Mouse (Mus musculus) natural killer cell, adult 2 months (primary cell): ENCODE data around the gene Prrc2a.

Source experiments
- DNase-seq, 2 experiments: peaks; one replicate each; pipeline ENCODE4 v3.0.0; 2022; ENCODE audit warnings: low spot score in 2 of 2

Prrc2a gene

DNA sequence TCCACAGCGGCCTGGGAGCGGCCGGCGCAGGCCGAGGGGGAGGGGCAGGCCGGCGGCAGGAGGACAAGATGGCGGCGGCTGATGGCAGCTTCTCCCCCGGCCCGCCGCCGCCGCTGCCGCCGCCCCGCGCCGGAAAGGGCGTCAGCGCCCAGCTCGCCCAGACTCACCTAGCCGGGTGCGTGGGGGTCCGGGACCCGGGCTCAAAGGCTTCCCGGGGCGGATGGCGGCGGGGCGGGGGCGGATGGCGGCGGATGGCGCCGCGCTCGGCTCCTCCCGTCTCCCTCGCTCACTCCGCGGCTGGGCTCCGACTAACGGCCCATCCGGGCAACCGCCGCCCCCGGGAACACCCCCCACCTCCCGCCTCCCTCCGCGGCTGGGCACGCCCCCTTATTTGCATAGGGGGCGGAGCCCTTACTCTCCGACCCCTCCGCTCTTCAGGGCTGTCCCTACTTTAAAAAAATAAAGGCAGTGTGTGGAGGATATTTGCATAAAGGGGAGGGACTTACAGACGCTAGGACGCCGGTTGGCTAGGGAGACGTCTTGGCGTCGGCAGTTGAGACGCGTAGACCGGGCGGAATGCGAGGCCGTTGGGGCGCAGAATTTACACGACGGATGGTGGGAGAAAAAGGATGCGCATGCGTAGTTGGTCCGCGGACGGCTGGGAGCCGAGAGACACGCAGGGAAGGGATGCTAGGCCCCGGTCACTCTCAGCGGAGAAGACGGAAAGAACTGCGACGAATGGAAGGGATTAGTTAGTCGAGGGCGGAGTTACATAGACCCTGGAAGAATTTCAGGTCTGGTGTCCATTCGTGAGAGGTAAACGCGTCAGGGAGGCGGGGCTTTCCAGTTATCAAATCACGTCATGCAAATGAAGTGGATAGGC, at the start of gene Prrc2a:
TSS of gene Prrc2a (minus strand) at position 330 of the 883 bp plus-strand sequence.
- DNase-seq = peak; percentile 97

- DNase-seq = no peak
Measured at GRCm38 (mm10) chr17:35213071-35213470, 48.4 kb upstream of the Prrc2a start.

DNA sequence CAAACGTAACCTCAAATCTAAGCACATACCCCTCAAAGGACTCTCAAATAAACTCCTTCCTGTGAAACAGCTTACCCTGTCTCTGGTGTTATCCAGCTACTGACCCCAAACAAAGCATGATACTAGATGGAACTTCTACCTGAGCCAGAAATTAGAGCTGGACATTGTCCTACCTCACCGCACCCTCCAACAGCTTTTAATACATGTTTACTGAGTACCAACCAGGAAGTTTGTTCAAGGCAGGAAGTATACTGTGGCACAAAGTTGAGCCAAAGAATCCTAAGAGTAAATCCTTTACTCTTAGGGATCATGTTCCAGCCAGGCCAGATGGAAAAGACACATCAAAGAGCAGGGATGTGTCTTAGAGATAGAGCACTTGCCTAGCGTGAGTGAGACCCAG, 45.9 kb upstream of the Prrc2a start:
- no peak for DNase-seq

DNA sequence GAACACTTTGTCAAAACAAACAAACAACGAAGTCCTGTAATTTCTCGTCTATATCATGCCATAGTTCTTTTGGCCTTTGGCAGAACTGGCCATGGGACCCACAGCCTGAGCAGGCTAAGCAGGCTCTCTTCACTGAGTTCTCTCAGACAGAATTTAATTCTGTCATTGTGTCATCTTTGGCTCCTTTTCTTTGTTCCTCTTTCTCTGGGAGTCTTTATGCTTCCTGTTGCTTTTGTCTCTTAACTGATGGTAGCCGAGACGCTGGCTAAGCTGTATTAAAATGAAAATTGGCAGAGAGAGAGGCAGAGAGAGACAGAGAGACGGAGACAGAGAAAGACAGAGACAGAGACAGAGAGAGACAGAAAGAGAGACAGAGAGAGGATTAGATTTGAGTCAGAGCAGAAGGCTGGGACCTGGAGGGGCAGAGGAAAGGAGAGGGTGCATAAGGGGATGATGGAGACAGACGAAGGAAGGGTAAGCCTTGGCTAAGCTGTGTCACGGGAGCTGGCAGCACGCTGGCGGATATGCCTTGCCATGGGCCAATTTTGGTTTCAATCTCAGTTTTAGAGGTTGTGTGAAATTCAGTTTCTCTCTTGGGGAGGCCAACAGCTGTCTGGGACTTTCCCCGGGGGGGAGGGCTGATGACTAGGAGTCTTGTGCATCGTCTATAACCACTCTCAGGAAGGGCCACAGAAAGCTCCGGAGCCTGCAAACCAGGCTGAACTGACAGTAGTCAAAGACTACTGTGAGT, 45.3 kb upstream of the Prrc2a start:
- DNase-seq = peak; percentile 89

DNA sequence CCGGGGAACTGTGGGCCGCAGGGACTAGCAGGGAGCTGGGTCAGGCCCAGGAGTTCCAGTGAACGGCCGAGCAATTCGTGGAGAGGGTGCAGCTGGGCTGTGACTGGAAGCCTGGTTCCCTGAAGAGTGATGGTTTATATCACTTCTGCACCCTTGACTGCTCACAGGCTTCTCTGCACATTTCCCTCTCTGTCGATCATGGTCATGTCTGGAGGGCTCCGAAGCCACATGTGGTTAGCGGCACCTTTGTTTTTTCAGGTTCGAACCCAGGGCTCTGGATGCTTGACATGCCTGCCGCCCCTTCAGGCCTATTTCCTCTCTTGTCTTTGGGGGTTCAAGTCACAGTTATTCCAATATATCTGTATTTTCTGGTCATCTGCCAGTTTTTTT, 40.7 kb upstream of the Prrc2a start:
- DNase-seq = peak in 1 of 2 experiments; percentile 44

DNA sequence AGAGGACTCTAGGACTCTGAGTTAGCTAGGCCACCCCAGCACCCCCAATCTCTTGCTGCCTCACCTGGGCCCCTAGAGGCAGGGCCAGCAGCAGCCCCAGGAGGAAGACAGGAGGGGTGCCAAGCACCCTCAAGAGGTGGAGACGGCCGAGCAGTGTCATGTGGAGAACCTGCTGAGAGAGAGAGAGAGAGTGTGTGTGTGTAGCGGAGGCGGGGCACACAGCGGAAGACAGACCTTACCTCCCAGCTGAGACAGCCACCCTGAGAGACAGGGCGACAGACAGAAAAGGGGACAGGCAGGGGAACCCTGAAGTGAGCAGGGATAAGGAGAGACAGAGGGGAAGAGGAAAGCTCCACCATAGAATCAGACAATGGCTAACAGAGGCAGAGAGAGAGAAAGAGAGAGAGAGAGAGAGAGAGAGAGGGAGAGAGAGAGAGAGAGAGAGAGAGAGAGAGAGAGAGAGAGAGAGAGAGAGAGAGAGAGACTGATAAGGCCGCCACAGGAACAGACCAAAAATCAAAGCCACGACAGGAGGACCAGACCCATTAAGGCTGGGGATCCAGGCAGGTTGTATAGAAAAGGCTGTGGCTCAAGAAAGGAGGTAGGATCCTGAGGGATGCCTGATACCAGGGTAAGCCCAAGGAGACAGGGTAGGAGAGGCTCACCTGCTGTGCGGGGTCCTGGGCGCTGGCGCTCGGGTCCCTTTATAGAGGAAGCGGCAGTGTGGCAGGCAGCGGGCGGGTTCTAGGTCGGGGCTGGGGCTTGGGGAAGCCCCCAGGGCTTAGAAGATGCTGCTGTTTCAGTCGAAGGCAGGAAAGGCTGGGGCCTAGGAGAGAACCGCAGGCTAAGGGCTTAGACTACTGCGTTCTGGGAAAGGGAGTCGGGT, 40.0 kb upstream of the Prrc2a start, which contains the start of gene Lta:
TSS of gene Lta (minus strand) at position 858 of the 886 bp plus-strand sequence.
- peak; percentile 63 to 77 for DNase-seq

DNA sequence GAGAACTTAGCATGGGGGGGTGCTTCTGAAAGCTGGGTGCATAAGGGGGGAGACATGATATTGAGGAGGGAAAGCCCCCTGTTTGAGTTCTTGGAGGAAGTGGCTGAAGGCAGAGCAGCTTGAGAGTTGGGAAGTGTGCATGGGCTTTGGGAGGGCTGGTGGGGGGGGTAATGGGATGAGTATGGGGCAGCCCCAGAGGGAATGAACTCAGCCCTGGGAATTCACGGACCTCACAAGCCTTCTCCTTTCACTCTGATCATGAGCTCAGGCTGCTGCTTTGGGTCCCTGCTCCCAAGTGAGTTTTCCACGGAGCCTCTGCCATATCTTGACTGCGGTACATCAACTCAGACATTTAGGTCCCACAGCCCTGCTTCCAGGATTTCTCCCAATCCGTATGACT, 37.7 kb upstream of the Prrc2a start:
- no peak for DNase-seq

DNA sequence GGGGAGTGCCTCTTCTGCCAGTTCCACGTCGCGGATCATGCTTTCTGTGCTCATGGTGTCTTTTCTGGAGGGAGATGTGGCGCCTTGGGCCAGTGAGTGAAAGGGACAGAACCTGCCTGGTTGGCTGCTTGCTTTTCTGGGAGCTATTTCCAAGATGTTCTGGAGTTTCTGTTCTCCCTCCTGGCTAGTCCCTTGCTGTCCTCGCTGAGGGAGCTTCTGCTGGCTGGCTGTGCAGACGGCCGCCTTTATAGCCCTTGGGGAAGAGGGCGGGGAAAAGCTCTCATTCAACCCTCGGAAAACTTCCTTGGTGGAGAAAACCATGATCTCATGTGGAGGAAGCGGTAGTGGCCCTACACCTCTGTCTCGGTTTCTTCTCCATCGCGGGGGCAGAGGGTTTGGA, 37.1 kb upstream of the Prrc2a start, which contains the start of gene Tnf:
TSS of gene Tnf (minus strand) at position 221 of the 400 bp plus-strand sequence.
- peak in 1 of 2 experiments; percentile 64 for DNase-seq

GRCm38 (mm10) chr17:35201128-35201527, 36.4 kb upstream of the Prrc2a start:
- no peak for DNase-seq

DNA sequence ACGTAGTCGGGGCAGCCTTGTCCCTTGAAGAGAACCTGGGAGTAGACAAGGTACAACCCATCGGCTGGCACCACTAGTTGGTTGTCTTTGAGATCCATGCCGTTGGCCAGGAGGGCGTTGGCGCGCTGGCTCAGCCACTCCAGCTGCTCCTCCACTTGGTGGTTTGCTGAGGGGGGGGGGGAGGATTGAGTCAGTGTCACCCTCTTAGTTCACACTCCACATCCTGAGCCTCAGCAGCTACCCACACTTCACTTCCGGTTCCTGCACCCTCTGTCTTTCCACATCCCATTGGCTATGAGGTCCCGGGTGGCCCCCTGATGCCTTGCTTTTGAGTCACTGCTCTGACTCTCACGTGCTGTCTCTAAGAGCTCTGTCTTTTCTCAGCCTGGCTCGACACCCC, 35.7 kb upstream of the Prrc2a start:
- DNase-seq = peak; percentile 88 to 89

DNA sequence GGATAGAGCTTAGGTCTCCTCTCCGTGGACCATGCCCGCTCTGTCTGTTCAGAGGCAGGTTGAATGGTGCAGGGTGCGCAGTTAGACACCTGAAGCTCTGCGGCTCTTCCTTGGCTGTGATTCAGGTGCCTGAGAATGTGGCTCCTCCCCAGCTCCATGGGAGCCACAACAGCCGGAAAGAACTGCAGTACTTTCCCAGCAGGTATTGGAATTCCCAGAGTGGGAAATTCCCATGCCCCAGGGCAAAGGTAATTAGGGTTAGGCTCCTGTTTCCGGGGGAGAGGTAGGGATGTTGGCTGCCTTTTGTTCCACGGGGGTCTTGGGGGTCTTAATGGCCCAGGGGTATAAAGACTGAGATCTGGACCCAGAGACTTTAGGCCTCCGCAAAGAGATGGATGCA, 34.2 kb upstream of the Prrc2a start:
- no peak for DNase-seq

DNA sequence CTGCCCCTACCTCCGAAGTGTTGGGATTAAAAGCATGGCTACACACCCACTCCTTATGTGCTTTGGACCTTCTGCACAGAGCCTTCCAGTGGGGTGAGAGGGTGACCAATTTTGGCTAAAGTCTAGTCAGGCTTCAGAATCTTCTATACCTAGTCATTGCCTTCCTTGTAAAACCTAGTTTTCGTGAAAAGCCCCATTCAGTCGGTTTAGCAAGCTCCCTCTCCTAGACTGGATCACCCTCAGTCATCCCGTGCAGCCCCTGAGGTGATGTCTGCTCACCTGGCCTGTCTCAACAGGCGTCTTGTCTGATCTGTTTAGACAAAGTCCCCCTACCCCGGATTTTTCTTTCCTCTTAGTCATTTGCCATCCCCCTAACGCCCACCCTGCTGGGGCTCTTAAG, 33.3 kb upstream of the Prrc2a start:
- no peak for DNase-seq

- no peak for DNase-seq
Measured at GRCm38 (mm10) chr17:35197126-35197525, 32.4 kb upstream of the Prrc2a start.

- no peak for DNase-seq
Measured at GRCm38 (mm10) chr17:35196321-35196641, 31.6 kb upstream of the Prrc2a start.

DNA sequence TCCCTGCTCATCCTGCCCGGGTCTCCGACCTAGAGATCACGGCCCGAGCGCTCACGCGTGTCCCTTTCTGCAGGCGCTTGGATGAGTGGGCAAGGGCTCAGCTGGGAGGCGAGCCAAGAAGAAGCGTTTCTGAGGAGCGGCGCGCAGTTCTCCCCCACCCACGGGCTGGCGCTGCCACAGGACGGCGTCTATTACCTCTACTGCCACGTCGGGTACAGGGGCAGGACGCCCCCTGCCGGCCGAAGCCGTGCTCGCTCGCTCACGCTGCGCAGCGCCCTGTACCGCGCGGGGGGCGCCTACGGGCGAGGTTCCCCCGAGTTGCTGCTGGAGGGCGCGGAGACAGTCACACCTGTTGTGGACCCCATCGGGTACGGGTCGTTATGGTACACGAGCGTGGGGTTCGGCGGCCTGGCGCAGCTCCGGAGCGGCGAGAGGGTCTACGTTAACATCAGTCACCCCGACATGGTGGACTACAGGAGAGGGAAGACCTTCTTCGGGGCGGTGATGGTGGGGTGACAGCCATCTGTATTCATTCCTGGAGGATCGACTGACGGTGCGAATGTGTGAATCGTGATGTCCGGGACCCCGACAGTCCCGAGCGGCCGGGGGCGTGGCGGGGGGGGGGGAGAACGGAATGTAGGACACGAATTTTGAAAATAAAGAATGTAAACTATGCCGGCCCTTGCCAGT, 31.1 kb upstream of the Prrc2a start:
- DNase-seq = peak; percentile 83 to 91

GRCm38 (mm10) chr17:35194844-35195630, 30.3 kb upstream of the Prrc2a start:
- DNase-seq = no peak

- peak; percentile 66 to 81 for DNase-seq
Measured at GRCm38 (mm10) chr17:35193881-35194843, 29.5 kb upstream of the Prrc2a start, which contains the start of gene Ltb. Gene Ltb (plus strand): TSS chr17:35194439.

DNA sequence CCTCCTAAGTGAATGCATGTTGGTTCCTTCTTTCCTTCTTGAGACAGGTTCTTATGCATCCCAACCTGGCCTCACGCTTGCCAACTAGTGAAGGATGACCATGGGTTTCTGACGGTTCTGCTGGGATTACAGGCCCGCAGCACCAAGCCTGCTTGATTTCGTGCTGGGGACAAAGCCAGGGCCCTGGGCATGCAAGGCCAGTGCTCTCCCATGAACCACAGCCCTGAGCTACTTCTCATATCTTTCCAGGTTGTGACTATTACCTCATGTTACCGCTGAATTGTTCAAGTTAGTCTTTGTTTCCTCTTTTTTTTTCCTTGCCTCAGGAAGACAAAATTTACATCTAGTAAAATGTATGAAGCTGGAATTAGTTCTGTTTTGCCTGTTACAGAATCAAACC, 28.2 kb upstream of the Prrc2a start:
- DNase-seq = no peak

GRCm38 (mm10) chr17:35191723-35192122, 27.0 kb upstream of the Prrc2a start:
- DNase-seq = no peak
